Mouse (Mus musculus) E14TG2a.4 (cell line): ENCODE results near the gene Cox17.

ENCODE experiments used
- CTCF ChIP-seq: conservative IDR thresholded peaks from 2 replicates; pipeline ENCODE4 v1.5.1; 2014; ENCODE audit warnings: low read length
- NANOG ChIP-seq: IDR thresholded peaks from 2 replicates; pipeline ENCODE4 v1.6.1; 2014; ENCODE audit warnings: borderline replicate concordance, low read length, mixed read lengths

DNA sequence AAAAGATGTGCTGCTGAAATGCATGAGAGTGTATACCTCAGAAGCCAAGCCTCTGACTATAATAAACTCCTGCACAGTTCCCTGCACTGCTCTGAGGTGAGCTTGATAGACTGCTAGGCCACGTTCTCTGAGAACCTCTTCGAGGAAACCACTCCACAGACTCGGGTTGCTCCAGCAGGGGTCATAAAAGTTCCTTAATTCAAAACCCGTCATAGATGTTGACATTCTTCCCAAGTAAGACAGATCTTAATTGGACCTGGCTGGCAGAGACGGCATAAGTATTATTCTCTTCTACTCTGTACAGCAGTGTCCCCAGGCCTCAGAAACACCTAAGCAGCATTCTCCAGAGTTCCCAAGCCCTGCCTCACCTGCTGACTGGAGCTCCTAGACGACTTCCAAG, 4.1 kb downstream of the Cox17 start:
- TF ChIP-seq CTCF = no peak
- TF ChIP-seq NANOG = no peak
